Mouse (Mus musculus) embryonic facial prominence, embryonic 15.5 days (tissue): ENCODE measurements around the gene Ddx19b. TPM values are rescaled to one million over a fixed set of nuclear protein-coding genes. Genes with fewer than 3 reads are reported as not detected.
A peak's percentile ranks its signal among the peaks of the same experiment; 100 is the strongest.
"Not testable (repeated sequence)": the region's sequence is repeated elsewhere in the genome, so short reads cannot be mapped to it uniquely, and the experiment has no call there.

Experiments used
- ATAC-seq: fragments of 200-750 bp; cut with Nextera tagmentation; 2 replicates; pipeline ENCODE4 v1.8.0; 2017; ENCODE audit warnings: low read depth, moderate TSS enrichment; ENCODE audit not compliant: insufficient number of reproducible peaks, low FRiP score, low TSS enrichment
- H3K27ac ChIP-seq: fragments of 300-500 bp; sonication (generic); replicated peaks from 2 replicates; pipeline ENCODE4 v1.5.1; 2015; ENCODE audit warnings: mild to moderate bottlenecking, inconsistent platforms
- H3K27me3 ChIP-seq: fragments of 300-500 bp; sonication (generic); 2 replicates; pipeline ENCODE4 v1.6.1; 2015; ENCODE audit warnings: inconsistent platforms
- H3K36me3 ChIP-seq: fragments of 300-500 bp; sonication (generic); 2 replicates; pipeline ENCODE4 v1.6.1; 2015; ENCODE audit warnings: mild to moderate bottlenecking, inconsistent platforms
- H3K4me1 ChIP-seq: fragments of 300-500 bp; sonication (generic); 2 replicates; pipeline ENCODE4 v1.6.1; 2015; ENCODE audit warnings: inconsistent platforms
- H3K4me2 ChIP-seq: fragments of 300-500 bp; sonication (generic); replicated peaks from 2 replicates; pipeline ENCODE4 v1.6.1; 2015; ENCODE audit warnings: mild to moderate bottlenecking, inconsistent platforms
- H3K4me3 ChIP-seq: fragments of 300-500 bp; sonication (generic); replicated peaks from 2 replicates; pipeline ENCODE4 v1.5.1; 2015; ENCODE audit warnings: mild to moderate bottlenecking, inconsistent platforms
- H3K9ac ChIP-seq: fragments of 300-500 bp; sonication (generic); 2 replicates; pipeline ENCODE4 v1.6.1; 2015; ENCODE audit warnings: inconsistent platforms
- H3K9me3 ChIP-seq: fragments of 300-500 bp; sonication (generic); replicated peaks from 2 replicates; pipeline ENCODE4 v1.6.1; 2016; ENCODE audit warnings: inconsistent platforms
- WGBS: fragments of 180-500 bp; shearing (Covaris S2); methylation state at CpG from one replicate; pipeline ENCODE4 v1.1.7; 2015; 5-methylcytosine and 5-hydroxymethylcytosine counted together
- polyA plus RNA-seq: library from polyadenylated mRNA; unstranded; fragments of >200 nt; fragmentation: Nextera tagmentation; extraction: Ambion mirVana; gene quantifications from 2 replicates; pipeline ENCODE4 v1.2.1, GENCODE M21; 2015

Ddx19b gene
- polyA plus RNA-seq, 1 experiment from 2014 or later: 5.3 TPM

DNA sequence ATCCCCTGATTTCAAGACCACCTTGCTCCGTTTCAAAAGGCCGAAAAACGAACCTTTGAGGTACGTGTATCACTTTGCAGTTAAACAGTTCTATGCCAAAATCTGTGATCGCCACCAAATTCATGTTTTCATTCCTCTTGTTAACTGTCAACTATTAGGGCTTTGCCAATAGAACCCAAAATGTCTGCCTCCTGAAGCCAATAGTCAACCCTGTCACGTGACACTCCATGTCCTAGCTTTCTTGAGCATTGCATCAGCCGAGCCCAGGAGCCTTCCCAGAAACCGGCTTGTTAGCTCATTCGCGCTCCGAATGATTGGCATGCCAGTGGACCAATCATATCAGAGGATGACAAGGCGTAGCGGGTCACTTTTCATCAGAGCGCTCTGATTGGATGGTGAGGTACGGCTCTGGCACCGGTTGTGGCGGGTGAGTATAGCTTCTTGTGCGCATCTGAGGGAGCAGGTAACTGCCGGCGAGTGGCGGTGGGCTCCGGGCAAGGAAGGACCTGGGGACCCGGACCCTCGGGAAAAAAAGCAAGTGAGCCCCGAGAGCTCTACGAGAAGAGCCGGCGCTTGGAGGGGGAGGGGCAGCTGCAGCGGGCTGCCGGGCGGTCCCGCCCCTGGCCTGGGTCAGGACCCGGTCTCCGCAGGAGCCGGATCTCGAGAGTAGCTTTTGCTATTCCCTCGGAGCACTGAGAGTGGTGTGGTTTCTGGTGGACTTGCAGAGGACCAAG lies 2.1 kb upstream of the Ddx19b start:
- peak overlapping the region; percentile 58 for H3K9ac ChIP-seq
- H3K27ac ChIP-seq: peak overlapping the region; percentile 81
- no peaks in the 10 kb centered on the region for H3K27me3 ChIP-seq
- peaks cover 7% of the 10 kb centered on the region; the same call in 1 of the 2 replicates for H3K36me3 ChIP-seq
- WGBS: 5% methylated on average over 37 of the region's 37 CpGs
- H3K4me1 ChIP-seq: peaks cover 21% of the 10 kb centered on the region
- peak overlapping the region; percentile 83 for H3K4me3 ChIP-seq
- H3K9me3 ChIP-seq: no peaks in the 10 kb centered on the region
- peak; percentile 95 for ATAC-seq
- H3K4me2 ChIP-seq: peak overlapping the region; percentile 68

DNA sequence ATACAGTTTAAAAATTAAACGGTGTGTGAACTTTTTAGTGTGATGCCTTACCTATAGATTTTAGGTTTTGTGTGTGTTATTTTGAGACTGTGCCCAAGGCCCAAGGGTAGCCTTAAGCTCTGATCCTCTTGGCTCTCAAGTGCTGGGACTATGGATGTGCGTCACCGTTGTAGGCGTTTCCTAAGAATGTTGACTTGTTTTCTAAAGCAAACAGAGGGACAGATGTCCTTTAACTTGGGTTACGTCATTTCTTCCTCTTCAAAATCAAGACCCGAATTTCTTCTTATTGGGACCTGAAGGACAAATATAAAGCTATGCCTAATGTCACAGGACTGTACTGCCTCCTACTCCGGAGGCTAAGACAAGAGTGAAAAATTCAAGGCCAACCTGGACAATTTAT lies 1.4 kb upstream of the Ddx19b start, which contains the start of gene Aars:
Aars (plus strand) TSS at position 229 of the 400 bp plus-strand sequence.
- H3K4me3 ChIP-seq: peak within 1 kb of the TSS; percentile 83
- H3K4me2 ChIP-seq: peak within 1 kb of the TSS; percentile 68
- H3K36me3 ChIP-seq: peaks cover 7% of the 10 kb centered on the region; the same call in 1 of the 2 replicates
- no peaks in the 10 kb centered on the region for H3K9me3 ChIP-seq
- peak within 1 kb of the TSS; percentile 58 for H3K9ac ChIP-seq
- H3K27me3 ChIP-seq: no peaks in the 10 kb centered on the region
- ATAC-seq: no peak
- peak within 1 kb of the TSS; percentile 81 for H3K27ac ChIP-seq
- 94% methylated on average over 7 of the region's 7 CpGs for WGBS
- H3K4me1 ChIP-seq: peaks cover 21% of the 10 kb centered on the region

DNA sequence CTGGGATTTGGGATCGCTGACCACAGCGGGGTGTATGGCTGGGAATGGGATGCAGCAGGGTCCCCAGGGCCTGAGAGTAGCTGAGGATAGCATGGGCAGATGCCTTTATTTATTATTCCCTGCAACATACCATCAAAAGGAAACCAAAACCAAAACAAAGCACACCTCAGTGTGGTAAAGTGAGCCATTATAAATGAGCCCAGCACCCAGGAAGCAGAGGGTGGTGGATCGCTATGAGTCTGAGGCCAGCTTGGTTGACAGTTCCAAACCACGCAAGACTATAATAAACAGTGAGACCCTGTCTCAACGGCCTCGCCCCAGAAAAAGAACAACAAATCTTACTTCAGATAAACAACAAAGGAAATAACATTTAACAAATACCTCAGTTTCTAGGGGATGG lies 1.5 kb downstream of the Ddx19b start:
- Histone ChIP-seq H3K4me1 (peaks cover 16% of the 10 kb centered on the region), H3K27me3 (no peaks in the 10 kb centered on the region), H3K9ac (no peak overlapping the region), H3K4me3 (no peak overlapping the region), H3K36me3 (no peaks in the 10 kb centered on the region), H3K27ac (no peak overlapping the region), H3K4me2 (no peak overlapping the region), H3K9me3 (no peaks in the 10 kb centered on the region)
- WGBS: 83% methylated on average over 6 of the region's 6 CpGs
- no peak for ATAC-seq

DNA sequence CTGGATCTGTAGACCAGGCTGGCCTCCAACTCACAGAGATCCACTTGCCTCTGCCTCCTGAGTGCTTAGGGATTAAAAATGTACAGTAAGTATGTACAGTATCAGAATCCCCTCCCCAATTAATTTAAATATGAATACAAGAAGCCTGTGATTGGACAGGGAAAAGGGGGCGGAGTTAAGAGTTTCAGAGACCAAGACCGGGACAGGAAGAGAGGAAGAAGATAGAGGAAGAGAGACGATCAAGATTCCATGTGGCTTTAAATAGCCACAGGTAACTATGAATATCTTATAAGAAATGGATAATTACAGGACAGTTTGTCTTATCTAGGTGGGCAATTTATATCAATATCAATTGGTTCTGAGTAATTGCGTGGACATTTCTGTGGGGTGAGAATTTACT lies 2.0 kb downstream of the Ddx19b start:
- H3K4me1 ChIP-seq: peaks cover 12% of the 10 kb centered on the region; the same call in 1 of the 2 replicates

DNA sequence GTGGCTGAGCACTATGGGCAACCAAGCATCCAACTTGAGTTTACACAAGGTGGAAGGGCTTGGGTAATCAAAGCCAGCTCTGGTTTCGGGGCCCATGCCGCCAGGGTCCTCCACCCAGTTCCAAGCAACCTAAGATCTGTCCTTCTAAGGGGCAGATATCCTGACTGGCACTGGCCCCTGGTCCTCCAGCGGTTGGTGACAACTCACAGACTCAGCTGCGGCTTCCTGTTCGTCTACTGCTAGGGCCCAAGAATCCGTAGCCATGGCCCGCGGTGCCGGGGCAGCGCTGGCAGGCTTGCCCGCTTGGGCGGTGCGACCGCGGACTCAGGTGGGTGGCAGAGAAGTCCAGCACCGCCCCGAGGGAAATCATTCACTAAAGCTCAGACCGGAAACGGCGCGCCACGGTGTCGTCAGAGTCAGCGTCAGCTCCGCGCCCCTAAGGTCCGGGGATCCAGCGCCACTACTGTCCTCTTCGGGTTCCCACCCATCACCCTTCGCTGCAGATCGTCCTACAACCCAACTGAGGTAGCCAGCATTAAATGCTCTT lies 4.1 kb downstream of the Ddx19b start:
- Histone ChIP-seq H3K9ac (peak overlapping the region; percentile 46), H3K4me1 (peaks cover 4% of the 10 kb centered on the region; the same call in 1 of the 2 replicates), H3K4me2 (peak overlapping the region; percentile 83), H3K27me3 (no peaks in the 10 kb centered on the region), H3K27ac (peak overlapping the region; percentile 51; the same call in 1 of the 2 replicates), H3K36me3 (no peaks in the 10 kb centered on the region), H3K4me3 (peak overlapping the region; percentile 77), H3K9me3 (no peaks in the 10 kb centered on the region)
- under 1% methylated on average over 31 of the region's 31 CpGs for WGBS
- ATAC-seq: peak; percentile 82

More for the DNA sequence above, 2.0 kb downstream of the Ddx19b start:
- ATAC-seq: no peak
- Histone ChIP-seq H3K9ac (no peak overlapping the region), H3K36me3 (no peaks in the 10 kb centered on the region), H3K4me3 (no peak overlapping the region), H3K9me3 (no peaks in the 10 kb centered on the region), H3K4me2 (no peak overlapping the region), H3K27me3 (no peaks in the 10 kb centered on the region), H3K27ac (no peak overlapping the region)
- 51% methylated on average over 4 of the region's 4 CpGs for WGBS

DNA sequence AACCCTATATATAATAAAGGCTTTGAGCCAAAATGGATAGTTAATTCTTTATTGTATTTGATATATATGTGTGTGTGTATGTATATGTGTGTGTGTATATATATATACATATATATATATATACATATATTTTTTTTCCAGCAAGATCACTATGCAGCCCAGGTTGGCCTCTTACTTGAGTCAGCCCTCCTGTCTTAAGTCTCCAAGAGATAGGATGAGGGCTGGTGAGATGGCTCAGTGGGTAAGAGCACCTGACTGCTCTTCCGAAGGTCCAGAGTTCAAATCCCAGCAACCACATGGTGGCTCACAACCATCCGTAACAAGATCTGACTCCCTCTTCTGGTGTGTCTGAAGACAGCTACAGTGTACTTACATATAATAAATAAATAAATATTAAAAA lies 4.9 kb downstream of the Ddx19b start:
- 85% methylated on average over 2 of the region's 2 CpGs for WGBS
- not testable (repeated sequence) for H3K4me3 ChIP-seq

DNA sequence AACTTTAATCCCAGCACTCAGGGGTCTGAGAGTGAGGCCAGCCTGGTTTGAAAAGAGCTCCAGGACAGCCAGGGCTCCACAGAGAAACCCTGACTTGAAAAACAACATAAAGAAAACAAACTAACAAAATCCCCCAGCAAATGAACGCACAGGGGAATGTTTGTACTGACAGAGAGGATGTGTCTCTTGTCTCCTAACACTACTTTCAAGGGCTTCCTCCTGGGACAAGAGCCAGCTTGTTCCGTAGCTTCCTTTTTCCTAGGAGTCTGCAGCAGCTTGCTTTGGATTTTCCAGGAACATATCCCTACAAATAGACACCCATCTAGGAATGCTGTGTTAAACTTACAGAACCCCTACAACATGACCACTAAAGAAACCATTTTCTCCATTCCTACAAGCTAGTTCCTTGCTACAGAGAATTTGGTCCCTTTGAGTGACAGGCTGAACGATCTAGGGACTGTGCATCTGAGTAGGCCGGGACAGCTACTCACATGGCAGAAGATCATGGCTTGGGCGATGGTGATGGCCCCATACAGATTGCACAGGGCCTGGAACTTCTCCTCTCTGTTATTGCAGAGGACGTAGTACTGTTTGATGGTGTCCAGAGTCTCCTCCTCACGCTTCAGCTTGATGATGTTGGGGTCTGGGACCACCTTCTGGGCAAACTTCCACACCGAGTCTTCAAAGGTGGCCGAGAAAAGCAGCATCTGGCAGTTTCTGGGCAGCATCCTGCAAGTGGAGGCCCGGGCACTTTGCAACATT lies 21.1 kb downstream of the Ddx19b start:
- H3K36me3 ChIP-seq: peaks cover 40% of the 10 kb centered on the region
- not testable (repeated sequence) for H3K9me3 ChIP-seq, H3K27me3 ChIP-seq, H3K4me2 ChIP-seq, ATAC-seq, H3K4me3 ChIP-seq, H3K4me1 ChIP-seq, H3K27ac ChIP-seq, H3K9ac ChIP-seq
- 91% methylated on average over 9 of the region's 10 CpGs for WGBS

More for the DNA sequence above, 4.9 kb downstream of the Ddx19b start:
- H3K9ac ChIP-seq, H3K27me3 ChIP-seq, ATAC-seq, H3K9me3 ChIP-seq, H3K4me2 ChIP-seq, H3K36me3 ChIP-seq, H3K27ac ChIP-seq, H3K4me1 ChIP-seq: not testable (repeated sequence)

DNA sequence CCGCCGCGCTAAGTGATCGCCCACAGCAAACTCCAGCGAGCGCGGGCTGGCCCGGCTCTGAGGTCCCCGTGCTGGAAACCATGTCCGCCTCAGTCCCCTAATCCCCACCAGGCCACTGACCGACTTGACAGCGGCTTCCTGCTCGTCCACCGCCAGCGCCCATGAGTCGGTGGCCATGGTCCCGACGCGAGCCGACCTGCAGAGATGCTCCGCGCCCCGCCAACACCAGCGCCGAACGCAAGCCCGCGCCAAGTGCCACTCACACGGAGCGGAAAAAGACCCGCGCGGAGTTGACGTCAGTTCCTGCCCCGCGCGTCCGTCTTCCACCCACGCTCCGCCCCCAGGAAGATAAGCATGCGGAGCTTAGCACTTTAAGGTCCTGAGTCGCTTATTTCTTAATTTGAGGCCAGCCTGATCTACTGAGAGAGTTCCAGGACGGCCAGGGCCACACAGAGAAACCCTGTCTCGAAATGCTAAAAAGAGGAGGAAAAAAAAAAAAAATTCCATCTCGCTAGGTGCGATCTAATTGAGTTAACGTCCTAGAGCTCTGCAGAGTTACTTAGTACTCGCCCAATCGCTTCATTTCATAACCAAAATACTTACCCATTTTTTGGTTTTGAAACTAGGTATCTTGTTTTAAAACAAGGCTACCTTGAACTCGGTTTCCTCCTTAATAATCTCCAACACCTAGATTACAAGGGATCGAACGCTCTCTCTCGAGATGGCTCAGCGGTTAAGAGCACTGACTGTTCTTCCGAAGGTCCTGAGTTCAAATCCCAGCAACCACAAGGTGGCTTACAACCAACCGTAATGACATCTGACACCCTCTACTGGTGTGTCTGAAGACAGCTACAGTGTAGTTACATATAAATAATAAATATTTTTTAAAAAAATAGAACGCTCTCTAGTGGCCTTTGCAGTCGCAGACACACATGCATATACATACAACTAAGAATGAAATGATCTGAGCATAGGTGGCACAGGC lies 33.7 kb downstream of the Ddx19b start, which contains the start of gene Ddx19a:
Ddx19a (minus strand) TSS at position 254 of the 985 bp plus-strand sequence.
- peak; percentile 90 for ATAC-seq
- Histone ChIP-seq H3K36me3 (peaks cover 20% of the 10 kb centered on the region; the same call in 1 of the 2 replicates), H3K4me3 (peak within 1 kb of the TSS; percentile 97), H3K9me3 (no peaks in the 10 kb centered on the region), H3K9ac (peak within 1 kb of the TSS; percentile 68), H3K4me2 (peak within 1 kb of the TSS; percentile 62), H3K4me1 (0 out of 2 replicates have a peak, but pooled peaks cover 2% of the 10 kb centered on the region), H3K27me3 (no peaks in the 10 kb centered on the region), H3K27ac (peak within 1 kb of the TSS; percentile 88)
- 3% methylated on average over 58 of the region's 58 CpGs for WGBS

DNA sequence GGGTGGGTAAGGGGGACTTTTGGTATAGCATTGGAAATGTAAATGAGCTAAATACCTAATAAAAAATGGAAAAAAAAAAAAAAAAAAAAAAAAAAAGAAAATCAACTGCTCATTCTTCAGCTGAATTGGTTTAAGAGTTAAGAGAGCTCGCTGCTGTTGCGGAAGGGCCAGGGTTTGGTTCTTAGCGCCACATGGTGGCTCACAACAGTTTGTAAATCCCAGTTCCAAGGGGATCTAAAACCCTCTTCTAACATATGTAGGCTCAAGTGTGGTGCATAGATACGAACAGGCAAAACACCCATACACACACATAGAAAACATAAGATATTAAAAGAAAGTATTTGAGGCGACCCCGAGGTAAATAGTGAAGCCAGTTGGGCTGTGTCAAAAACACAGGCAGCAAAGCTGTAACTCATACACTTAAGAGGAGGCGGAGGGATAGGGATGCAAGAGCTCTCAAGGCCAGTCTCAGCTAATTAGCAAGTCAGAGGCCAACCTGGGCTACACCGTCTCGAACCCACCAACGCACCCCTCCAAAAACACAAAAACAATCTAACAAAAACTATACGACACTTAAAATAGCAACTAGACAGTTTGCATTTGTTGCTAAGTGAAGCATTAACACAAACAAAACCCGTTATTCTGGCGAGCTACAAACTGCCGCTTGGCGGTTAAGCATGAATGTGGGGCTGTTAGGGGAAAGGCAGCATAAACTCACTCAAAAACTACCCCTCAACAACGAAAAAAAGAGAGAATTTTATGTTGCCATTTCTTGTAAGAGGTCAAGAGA lies 34.7 kb downstream of the Ddx19b start:
- Histone ChIP-seq H3K36me3 (peaks cover 25% of the 10 kb centered on the region), H3K27me3 (no peaks in the 10 kb centered on the region), H3K4me3 (peak overlapping the region; percentile 97), H3K4me2 (peak overlapping the region; percentile 62), H3K4me1 (0 out of 2 replicates have a peak, but pooled peaks cover 2% of the 10 kb centered on the region), H3K9me3 (no peaks in the 10 kb centered on the region), H3K27ac (peak overlapping the region; percentile 88), H3K9ac (peak overlapping the region; percentile 68)
- ATAC-seq: no peak
- WGBS: 37% methylated on average over 16 of the region's 16 CpGs

DNA sequence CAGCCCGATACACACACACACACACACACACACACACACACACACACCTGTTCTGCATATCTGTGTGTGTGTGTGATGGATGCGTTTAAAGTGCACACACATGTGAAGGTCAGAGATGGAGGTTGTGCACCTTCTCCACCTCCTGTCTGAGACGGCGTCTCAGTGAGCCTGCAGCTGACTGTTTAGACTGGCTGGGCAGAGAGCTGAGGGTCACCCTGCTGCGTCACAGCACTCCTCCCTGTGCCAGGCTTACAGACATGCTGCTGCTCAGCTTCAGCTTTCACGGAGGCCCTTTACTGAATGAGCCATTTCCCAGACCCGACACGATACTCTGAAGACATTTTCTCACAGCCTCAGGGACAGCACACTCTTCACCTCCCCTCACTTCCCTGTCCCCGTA lies 41.5 kb downstream of the Ddx19b start:
- Histone ChIP-seq H3K4me1 (no peaks in the 10 kb centered on the region), H3K4me2 (no peak overlapping the region), H3K9ac (no peak overlapping the region), H3K36me3 (peaks cover 84% of the 10 kb centered on the region), H3K27ac (no peak overlapping the region), H3K27me3 (no peaks in the 10 kb centered on the region), H3K9me3 (no peaks in the 10 kb centered on the region), H3K4me3 (no peak overlapping the region)
- ATAC-seq: no peak
- WGBS: 93% methylated on average over 9 of the region's 9 CpGs
